Mouse (Mus musculus): ENCODE results near the gene Dab1.

Dab1 gene

GRCm38 (mm10) chr4:104670741-104671140, 1051.6 kb downstream of the Dab1 start:
- no peak for DNase-seq (ENCODE audit: low spot score)

- DNase-seq (ENCODE audit: low spot score) = no peak
Observed at GRCm38 (mm10) chr4:104673317-104673716, 1054.2 kb downstream of the Dab1 start.

- no peak for DNase-seq (ENCODE audit: low spot score)
Observed at GRCm38 (mm10) chr4:104674706-104675105, 1055.5 kb downstream of the Dab1 start.

- no peak for DNase-seq (ENCODE audit: low spot score)
Observed at GRCm38 (mm10) chr4:104678234-104678633, 1059.1 kb downstream of the Dab1 start.

- no peak for DNase-seq (ENCODE audit: low spot score)
Observed at GRCm38 (mm10) chr4:104680475-104680874, 1061.3 kb downstream of the Dab1 start.

- no peak for DNase-seq (ENCODE audit: low spot score)
Observed at GRCm38 (mm10) chr4:104686137-104686809, 1067.1 kb downstream of the Dab1 start.

- DNase-seq (ENCODE audit: low spot score) = no peak
Observed at GRCm38 (mm10) chr4:104689047-104689446, 1069.9 kb downstream of the Dab1 start.

GRCm38 (mm10) chr4:104691026-104691425, 1071.9 kb downstream of the Dab1 start:
- DNase-seq (ENCODE audit: low spot score) = no peak

GRCm38 (mm10) chr4:104694188-104694587, 1075.0 kb downstream of the Dab1 start:
- DNase-seq (ENCODE audit: low spot score) = no peak

- DNase-seq (ENCODE audit: low spot score) = no peak
Observed at GRCm38 (mm10) chr4:104696522-104696921, 1077.4 kb downstream of the Dab1 start.

- no peak for DNase-seq (ENCODE audit: low spot score)
Observed at GRCm38 (mm10) chr4:104697703-104698102, 1078.5 kb downstream of the Dab1 start.

- no peak for DNase-seq (ENCODE audit: low spot score)
Observed at GRCm38 (mm10) chr4:104705664-104706645, 1086.8 kb downstream of the Dab1 start.

- DNase-seq (ENCODE audit: low spot score) = no peak
Observed at GRCm38 (mm10) chr4:104712338-104713083, 1093.4 kb downstream of the Dab1 start.

- no peak for DNase-seq (ENCODE audit: low spot score)
Observed at GRCm38 (mm10) chr4:104714925-104715519, 1095.9 kb downstream of the Dab1 start.

- no peak for DNase-seq (ENCODE audit: low spot score)
Observed at GRCm38 (mm10) chr4:104715857-104716256, 1096.7 kb downstream of the Dab1 start.

- no peak for DNase-seq (ENCODE audit: low spot score)
Observed at GRCm38 (mm10) chr4:104716506-104716905, 1097.3 kb downstream of the Dab1 start.

- no peak for DNase-seq (ENCODE audit: low spot score)
Observed at GRCm38 (mm10) chr4:104718973-104719795, 1100.0 kb downstream of the Dab1 start.

GRCm38 (mm10) chr4:104723527-104724045, 1104.4 kb downstream of the Dab1 start:
- no peak for DNase-seq (ENCODE audit: low spot score)

GRCm38 (mm10) chr4:104724258-104724657, 1105.1 kb downstream of the Dab1 start:
- DNase-seq (ENCODE audit: low spot score) = no peak

- DNase-seq (ENCODE audit: low spot score) = no peak
Observed at GRCm38 (mm10) chr4:104725673-104726072, 1106.5 kb downstream of the Dab1 start.

GRCm38 (mm10) chr4:104729185-104729584, 1110.0 kb downstream of the Dab1 start:
- no peak for DNase-seq (ENCODE audit: low spot score)
